Mouse (Mus musculus) large intestine, adult 2 months (tissue): ENCODE results near the gene Ccdc171. TPM values are rescaled to one million over a fixed set of nuclear protein-coding genes. Genes with fewer than 3 reads are reported as not detected.
"Not testable (repeated sequence)": the region's sequence is repeated elsewhere in the genome, so short reads cannot be mapped to it uniquely, and the experiment has no call there.

Experiments used
- DNase-seq: peaks from one replicate; pipeline ENCODE4 v3.0.0-alpha.2; 2012; ENCODE audit warnings: low read depth, low spot score
- WGBS: fragments of 180-500 bp; shearing (Covaris S2); methylation state at CpG from one replicate; pipeline ENCODE4 v1.1.7; 2018; 5-methylcytosine and 5-hydroxymethylcytosine counted together
- polyA plus RNA-seq: library from polyadenylated mRNA; depleted of rRNA; stranded (reverse); fragments of >200 nt; gene quantifications from 2 replicates; pipeline ENCODE4 v1.2.3, GENCODE M21; 2012

The Ccdc171 gene
- polyA plus RNA-seq, 1 experiment: 0.19 TPM

DNA sequence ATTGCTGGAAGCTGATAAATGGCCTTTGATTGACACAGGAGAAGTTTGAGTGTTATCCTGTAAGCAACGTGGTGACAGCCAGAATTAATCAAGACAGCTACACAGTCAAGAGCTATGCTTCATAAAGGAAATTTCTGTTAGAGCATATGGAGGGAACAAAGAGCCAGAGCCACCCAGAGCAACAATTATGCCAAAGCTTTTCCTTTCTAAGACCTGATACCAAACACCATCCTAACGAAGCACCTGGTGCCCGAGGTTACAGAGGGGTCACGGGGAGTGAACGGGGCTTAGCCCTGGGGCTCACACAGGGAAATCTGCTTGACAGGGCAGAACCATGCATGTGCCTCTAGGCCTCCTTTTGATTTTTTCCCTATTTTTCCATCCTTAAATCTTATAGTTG lies 3.3 kb upstream of the Ccdc171 start:
- 71% methylated on average over 5 of the region's 5 CpGs for WGBS
- DNase-seq: no peak

GRCm38 (mm10) chr4:83524456-83524842 lies 896 bp upstream of the Ccdc171 start:
- 12% methylated on average over 6 of the region's 6 CpGs for WGBS
- no peak for DNase-seq

DNA sequence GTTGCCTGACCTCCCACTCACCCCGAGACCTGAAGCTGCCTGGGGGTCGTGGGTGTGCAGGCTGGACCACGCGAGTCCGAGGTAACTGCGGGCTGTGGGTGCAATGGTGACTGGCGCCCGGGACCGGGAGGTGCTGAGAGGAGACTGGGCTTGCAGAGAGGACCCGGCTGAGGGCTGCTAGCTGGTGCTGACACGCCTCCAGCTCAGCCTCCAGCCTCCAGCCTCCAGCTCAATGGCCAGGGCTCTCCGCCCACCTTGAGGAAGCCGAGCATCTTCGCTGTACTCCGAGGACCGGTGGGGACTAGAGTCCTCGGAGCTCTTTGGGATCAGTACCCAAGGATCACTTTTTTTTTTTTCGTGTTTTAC lies 328 bp downstream of the Ccdc171 start:
- no peak for DNase-seq
- WGBS: under 1% methylated on average over 18 of the region's 18 CpGs

DNA sequence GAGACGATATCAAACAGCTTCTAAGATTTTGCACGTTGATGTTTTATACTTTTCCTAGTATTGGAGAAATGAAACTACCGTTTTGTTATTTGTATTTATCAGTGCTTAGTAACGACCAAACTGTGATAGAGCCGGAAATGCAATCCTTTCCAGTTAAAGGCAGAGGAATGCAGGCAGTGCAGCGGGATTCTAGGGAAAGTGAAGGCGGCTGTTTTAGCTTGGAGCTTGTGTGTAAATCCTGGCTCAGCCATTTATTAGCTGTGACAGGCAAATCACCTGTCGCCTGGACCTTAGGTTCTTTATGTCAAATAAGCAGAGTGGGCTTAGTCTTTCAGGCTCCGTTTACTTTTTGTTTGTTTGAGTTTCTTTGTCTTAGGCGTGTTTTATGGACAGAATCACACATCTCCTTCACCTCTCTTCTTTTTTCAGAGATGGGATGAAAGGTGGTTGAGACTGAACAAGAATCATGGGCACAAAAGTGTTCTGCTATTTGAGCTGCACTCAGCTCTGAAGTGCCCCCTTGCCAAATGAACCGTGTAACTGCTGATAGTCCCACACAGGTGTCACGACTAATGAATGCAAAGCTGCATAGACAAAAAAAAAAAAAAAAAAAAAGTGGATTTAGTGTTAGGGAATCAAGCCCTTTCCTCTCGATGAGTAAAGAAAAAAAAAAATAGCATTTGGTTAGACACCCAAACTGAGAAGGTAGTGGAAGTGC lies 1.1 kb downstream of the Ccdc171 start:
- 8% methylated on average over 13 of the region's 13 CpGs for WGBS
- no peak for DNase-seq

GRCm38 (mm10) chr4:83526988-83527334 lies 1.6 kb downstream of the Ccdc171 start:
- WGBS: 77% methylated on average over 6 of the region's 6 CpGs
- DNase-seq: no peak

- DNase-seq: no peak
These were observed 2.6 kb downstream of the Ccdc171 start for GRCm38 (mm10) chr4:83527921-83528320.

DNA sequence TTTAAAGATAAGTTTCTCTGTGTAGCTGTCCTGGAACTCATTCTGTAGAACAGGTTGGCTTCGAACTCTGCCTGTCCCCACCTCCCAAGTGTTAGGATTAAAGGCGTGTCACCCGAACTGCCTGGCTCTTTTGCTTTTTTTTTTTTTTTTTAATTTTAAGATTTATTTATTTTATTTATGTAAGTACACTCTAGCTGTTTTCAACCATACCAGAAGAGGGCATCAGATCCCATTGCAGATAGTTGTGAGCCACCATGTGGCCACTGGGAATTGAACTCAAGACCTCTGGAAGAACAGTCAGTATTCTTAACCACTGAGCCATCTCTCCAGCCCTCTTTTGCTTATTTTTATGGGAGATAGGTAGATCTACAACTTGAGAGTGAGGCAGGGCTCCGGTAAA lies 4.7 kb downstream of the Ccdc171 start:
- not testable (repeated sequence) for DNase-seq
- WGBS: 70% methylated on average over 4 of the region's 4 CpGs

DNA sequence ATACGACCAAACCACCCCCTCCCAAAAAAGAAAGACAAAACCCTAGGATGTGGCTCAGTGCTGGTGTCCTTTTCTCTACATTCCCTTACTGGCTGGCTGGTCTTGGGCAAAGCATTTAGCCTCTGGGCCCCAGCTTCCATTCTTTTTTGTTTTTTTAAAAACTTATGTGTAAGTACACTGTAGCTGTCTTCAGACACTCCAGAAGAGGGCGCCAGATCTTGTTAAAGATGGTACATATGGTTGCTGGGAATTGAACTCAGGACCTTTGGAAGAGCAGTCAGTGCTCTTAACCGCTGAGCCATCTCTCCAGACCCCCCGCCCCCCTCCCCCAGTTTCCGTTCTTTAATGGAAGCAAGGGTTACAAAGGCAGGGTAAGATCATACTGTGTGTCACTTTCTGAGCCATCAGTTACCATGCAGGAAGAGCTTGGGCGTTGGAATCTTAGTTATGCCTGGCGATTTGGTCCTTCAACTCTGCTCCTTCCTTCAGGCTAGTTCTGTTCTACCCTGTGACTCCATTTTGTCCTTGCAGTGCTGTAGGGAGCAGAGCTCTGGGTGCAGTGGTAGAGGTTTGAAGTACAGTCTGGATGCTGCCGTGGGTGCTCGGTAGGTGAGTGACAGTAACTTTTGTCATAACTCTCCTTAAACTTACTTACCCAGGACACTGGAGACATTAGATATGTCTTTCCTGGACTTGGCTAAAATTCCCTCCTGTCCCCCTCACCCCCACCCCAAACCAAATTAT lies 8.0 kb downstream of the Ccdc171 start:
- 61% methylated on average over 9 of the region's 9 CpGs for WGBS
- DNase-seq: no peak

DNA sequence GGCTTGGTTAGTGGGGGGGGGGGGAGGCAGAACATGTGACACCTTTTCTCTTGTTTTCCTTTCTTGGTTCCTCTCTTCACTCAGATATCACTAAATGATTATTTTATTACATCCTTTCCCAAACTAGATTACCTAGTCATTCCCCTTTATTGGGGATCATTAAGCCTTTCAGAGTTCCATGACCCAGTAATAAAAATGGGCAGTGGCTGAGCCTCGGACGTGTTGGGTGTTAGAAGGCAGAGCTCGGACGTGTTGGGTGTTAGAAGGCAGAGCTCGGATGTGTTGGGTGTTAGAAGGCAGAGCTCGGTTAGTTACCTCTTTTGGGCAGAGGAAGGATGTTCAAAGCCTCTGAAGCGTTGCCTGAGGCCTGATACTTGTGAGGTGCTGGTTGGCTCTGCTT lies 8.7 kb downstream of the Ccdc171 start:
- no peak for DNase-seq
- 36% methylated on average over 7 of the region's 7 CpGs for WGBS

DNA sequence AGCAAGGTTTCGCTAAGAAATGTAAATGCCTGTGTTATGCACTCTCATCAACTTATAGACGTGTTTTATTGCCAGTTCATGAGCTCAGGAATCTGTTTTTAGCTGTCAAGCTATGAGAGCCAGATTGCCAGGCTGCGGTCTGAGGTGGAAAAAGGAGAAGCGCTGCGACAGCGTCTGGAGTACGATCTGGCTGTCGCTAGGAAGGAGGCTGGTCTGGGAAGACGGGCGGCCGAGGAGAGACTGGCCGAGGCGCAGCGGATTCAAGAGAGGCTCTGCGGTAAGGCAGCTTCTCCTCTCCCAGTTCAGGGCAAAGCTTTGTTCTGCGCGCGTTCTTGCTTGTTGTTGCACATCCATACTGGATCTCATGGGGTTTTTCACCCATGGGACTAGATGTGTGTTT lies 24.2 kb downstream of the Ccdc171 start:
- DNase-seq: no peak
- WGBS: 62% methylated on average over 18 of the region's 18 CpGs

DNA sequence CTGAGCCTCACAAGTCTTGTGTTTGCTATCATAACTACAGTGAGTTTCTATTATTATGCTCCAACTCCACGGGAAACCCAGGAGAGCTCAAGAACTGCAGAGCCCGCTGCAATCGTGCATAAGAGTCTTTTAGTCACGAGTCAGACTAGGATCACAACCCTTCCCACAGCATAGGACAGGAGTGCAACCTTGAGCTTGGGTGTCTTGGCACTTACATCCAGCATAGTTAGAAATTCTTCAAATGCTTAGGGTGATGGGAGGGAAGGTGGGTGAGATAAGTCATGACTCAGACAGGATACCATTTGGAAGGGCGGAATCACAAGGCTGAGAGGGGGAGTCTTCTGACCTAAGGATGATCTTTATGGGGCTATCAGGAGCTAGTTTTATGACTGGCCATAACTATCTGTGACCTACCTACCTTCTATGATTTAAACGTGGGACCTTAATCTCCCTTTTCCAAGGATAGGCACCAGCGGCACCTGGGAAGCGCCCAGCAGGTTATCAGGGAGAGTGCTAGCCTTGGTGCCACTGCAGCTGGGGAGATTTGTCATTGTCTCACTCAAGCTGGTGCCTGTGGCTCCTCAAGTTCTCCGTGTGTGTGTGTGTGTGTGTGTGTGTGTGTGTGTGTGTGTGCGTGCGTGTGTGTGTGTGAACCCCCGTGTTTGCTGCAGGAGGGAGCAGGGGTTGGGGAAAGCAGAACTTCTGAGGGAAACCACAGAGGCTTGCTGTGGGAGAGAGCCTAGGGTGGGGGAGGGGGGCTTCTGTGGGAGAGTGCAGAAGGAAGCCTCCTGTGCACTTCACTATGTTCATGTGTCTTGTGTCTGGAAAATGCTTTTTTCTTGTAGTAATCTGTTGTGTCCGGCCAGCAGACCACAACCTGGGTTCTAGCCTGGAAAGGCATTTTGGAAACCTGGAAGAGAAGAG lies 42.1 kb downstream of the Ccdc171 start:
- no peak for DNase-seq
- 30% methylated on average over 13 of the region's 13 CpGs for WGBS

DNA sequence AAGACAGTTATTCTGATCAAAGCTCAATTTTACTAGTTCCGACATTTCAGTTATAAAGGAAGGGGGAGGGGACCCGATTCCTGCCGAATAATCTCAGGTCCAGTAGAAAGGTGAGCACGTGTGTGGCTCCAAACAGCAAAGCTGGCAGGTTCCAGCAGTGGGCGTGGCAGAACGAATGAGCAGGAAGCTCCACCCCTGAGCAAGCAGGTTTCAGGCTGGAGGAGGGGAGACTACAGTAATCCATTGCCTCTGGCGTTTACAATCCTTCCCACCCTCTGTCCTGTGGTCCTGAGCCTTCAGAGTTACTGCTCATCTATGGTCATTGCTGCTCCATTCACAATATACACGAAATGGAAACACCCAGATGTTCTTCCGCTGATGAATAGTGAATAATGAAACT lies 42.8 kb downstream of the Ccdc171 start:
- WGBS: 5% methylated on average over 9 of the region's 9 CpGs
- DNase-seq: not testable (repeated sequence)

GRCm38 (mm10) chr4:83570569-83570968 lies 45.2 kb downstream of the Ccdc171 start:
- 60% methylated on average over 6 of the region's 6 CpGs for WGBS
- DNase-seq: no peak

- no peak for DNase-seq
- 75% methylated on average over 5 of the region's 5 CpGs for WGBS
These were observed 45.7 kb downstream of the Ccdc171 start for GRCm38 (mm10) chr4:83571033-83571432.

DNA sequence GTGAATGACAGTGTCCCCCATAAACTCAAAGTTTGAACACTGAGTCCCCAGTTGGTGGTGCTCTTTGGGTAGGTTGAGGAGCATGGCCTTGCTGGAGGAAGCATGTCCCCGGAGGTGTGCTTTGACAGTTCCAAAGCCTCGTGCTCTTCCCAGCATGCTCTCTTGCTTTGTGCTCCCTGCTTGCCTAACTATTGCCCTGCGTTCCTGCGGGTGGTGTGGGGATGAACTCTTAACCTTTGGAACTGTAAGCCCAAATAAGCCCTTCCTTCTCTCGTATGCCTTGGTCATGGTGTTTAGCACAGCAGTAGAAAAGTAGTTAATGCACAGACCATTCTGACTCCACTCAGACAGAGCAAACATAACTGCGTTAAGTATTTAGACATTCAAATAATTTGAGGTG lies 47.2 kb downstream of the Ccdc171 start:
- DNase-seq: no peak
- 52% methylated on average over 6 of the region's 6 CpGs for WGBS

DNA sequence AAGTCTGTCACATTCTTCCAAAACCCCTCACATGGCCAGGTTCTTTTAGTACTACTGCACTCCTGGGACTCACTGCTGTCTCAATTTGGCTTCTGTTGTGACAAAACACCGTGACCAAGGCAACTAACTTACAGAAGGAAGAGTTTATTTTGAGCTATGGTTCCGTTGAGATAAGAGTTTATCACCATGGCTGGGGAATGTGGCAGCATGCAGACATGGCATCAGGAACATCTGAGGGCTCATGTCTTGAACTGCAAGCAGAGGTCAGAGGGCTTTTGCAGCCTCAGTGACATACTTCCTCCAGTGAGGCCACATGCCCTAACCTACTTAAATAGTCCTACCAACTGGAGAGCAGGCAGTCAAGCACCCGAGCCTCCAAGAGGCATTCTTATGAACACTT lies 51.0 kb downstream of the Ccdc171 start:
- WGBS: 63% methylated on average over 3 of the region's 3 CpGs
- no peak for DNase-seq

- no peak for DNase-seq
- 15% methylated on average over 1 of the region's 1 CpGs for WGBS
These were observed 54.8 kb downstream of the Ccdc171 start for GRCm38 (mm10) chr4:83580157-83580556.

- 94% methylated on average over 1 of the region's 1 CpGs for WGBS
- no peak for DNase-seq
These were observed 62.2 kb downstream of the Ccdc171 start for GRCm38 (mm10) chr4:83587563-83587962.

DNA sequence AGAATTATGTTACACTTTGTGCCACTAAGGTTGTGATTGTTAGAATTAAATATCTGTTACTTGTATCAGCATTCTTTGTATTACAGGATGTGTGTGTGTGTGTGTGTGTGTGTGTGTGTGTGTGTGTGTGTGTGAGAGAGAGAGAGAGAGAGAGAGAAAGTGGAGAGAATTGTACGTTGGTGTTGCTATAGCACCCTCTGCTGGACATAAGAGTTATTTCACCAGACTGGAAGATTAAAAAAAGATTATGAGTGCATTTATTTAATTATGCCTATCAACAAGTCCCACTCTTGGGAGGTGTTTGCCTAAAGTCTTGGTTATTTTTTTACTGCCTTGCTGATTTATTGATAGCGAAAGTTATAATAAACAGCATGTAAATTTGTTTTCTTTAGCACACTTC lies 71.1 kb downstream of the Ccdc171 start:
- WGBS: 23% methylated on average over 2 of the region's 2 CpGs
- no peak for DNase-seq

DNA sequence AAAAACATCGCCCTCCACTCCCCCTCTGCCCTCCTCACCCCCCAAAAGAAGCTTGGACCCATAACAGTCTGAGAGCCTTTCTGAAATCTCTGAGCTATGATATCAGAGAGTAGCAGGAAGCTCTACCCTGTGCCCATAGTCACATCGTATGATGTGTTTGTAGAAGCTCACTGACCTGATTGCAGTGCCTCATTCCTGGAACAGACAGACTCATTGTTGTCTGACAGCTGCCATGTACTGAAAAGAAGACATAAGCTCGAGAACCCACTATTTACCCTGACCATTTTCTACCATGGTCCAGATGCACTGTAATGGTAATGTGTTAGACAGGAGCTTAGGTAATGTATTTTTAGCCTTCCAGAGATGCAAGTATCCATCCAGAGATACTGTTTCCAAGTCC lies 85.8 kb downstream of the Ccdc171 start:
- DNase-seq: no peak
- 64% methylated on average over 3 of the region's 3 CpGs for WGBS
